Mouse (Mus musculus) thymus, postnatal 25 days (tissue): ENCODE results near the gene Ankrd1.

Experiments used
- DNase-seq: peaks from one replicate; pipeline ENCODE4 v3.0.0; 2022

The Ankrd1 gene

GRCm38 (mm10) chr19:36119783-36120471 is at the start of gene Ankrd1:
TSS of gene Ankrd1 (minus strand) at chr19:36120099.
- DNase-seq, result no peak

GRCm38 (mm10) chr19:36169101-36169500 is 49.2 kb upstream of the Ankrd1 start:
- DNase-seq, result no peak

GRCm38 (mm10) chr19:36168121-36168520 is 48.2 kb upstream of the Ankrd1 start:
- DNase-seq, result no peak

GRCm38 (mm10) chr19:36167291-36167896 is 47.5 kb upstream of the Ankrd1 start:
- DNase-seq, result no peak

GRCm38 (mm10) chr19:36166401-36167160 is 46.7 kb upstream of the Ankrd1 start:
- DNase-seq, result no peak

GRCm38 (mm10) chr19:36165351-36165750 is 45.5 kb upstream of the Ankrd1 start:
- DNase-seq, result no peak

- DNase-seq, result no peak
Observed at GRCm38 (mm10) chr19:36150241-36151007, 30.5 kb upstream of the Ankrd1 start.

GRCm38 (mm10) chr19:36148578-36148977 is 28.7 kb upstream of the Ankrd1 start:
- DNase-seq, result no peak

GRCm38 (mm10) chr19:36143571-36143970 is 23.7 kb upstream of the Ankrd1 start:
- no peak for DNase-seq

GRCm38 (mm10) chr19:36133731-36134130 is 13.8 kb upstream of the Ankrd1 start:
- no peak for DNase-seq

GRCm38 (mm10) chr19:36133064-36133463 is 13.2 kb upstream of the Ankrd1 start:
- DNase-seq, result no peak

GRCm38 (mm10) chr19:36131990-36132389 is 12.1 kb upstream of the Ankrd1 start:
- DNase-seq, result no peak

GRCm38 (mm10) chr19:36130181-36130580 is 10.3 kb upstream of the Ankrd1 start:
- no peak for DNase-seq

- no peak for DNase-seq
Observed at GRCm38 (mm10) chr19:36129643-36130042, 9.7 kb upstream of the Ankrd1 start.

GRCm38 (mm10) chr19:36129213-36129612 is 9.3 kb upstream of the Ankrd1 start:
- DNase-seq, result no peak

- no peak for DNase-seq
Observed at GRCm38 (mm10) chr19:36128440-36128839, 8.5 kb upstream of the Ankrd1 start.

- no peak for DNase-seq
Observed at GRCm38 (mm10) chr19:36124203-36124602, 4.3 kb upstream of the Ankrd1 start.

GRCm38 (mm10) chr19:36119219-36119618 is 680 bp downstream of the Ankrd1 start:
- DNase-seq, result no peak

GRCm38 (mm10) chr19:36116185-36116584 is 3.7 kb downstream of the Ankrd1 start:
- no peak for DNase-seq

GRCm38 (mm10) chr19:36112007-36112406 is 7.9 kb downstream of the Ankrd1 start:
- DNase-seq, result no peak

- no peak for DNase-seq
Observed at GRCm38 (mm10) chr19:36111054-36111895, 8.6 kb downstream of the Ankrd1 start.

GRCm38 (mm10) chr19:36110465-36110864 is 9.4 kb downstream of the Ankrd1 start:
- no peak for DNase-seq
